Mouse (Mus musculus): ENCODE results near the gene Cdh3. TPM values are rescaled to one million over a fixed set of nuclear protein-coding genes. Genes with fewer than 3 reads are reported as not detected.
"Not testable (repeated sequence)": the region's sequence is repeated elsewhere in the genome, so short reads cannot be mapped to it uniquely, and the experiment has no call there.

Gene Cdh3
- polyA plus RNA-seq, 1 experiment from 2014 or later = 13.2 TPM

- no peaks in the 10 kb centered on the region; the same call in 1 of the 2 replicates for H3K4me1 ChIP-seq (replicated peaks; ENCODE audit: control insufficient read depth, insufficient read depth, low read length)
- ATAC-seq (replicated peaks; ENCODE audit: low FRiP score) (no peak), DNase-seq (ENCODE audit: low spot score) (no peak)
- no peaks in the 10 kb centered on the region for H3K27me3 ChIP-seq (replicated peaks; ENCODE audit: control insufficient read depth, insufficient read depth, low read length)
- no peak overlapping the region for H3K27ac ChIP-seq (ENCODE audit: low read depth, low read length)
- no peak overlapping the region for H3K4me3 ChIP-seq (ENCODE audit: low read depth, low read length)
- no peaks in the 10 kb centered on the region; the same call in 1 of the 2 replicates for H3K9me3 ChIP-seq (ENCODE audit: control insufficient read depth, low read length)
- 61% methylated on average over 11 of the region's 11 CpGs for WGBS
- H3K4me2 ChIP-seq = no peak overlapping the region
- H3K9ac ChIP-seq (ENCODE audit: low read depth, low read length) = no peak overlapping the region
- no peaks in the 10 kb centered on the region for H3K36me3 ChIP-seq (ENCODE audit: control insufficient read depth, insufficient read depth, low read length)
These were observed 74.4 kb downstream of the Cdh3 start for GRCm38 (mm10) chr8:106584942-106585670.

- Histone ChIP-seq H3K4me1 (replicated peaks; ENCODE audit: control insufficient read depth, insufficient read depth, low read length) (no peaks in the 10 kb centered on the region; the same call in 1 of the 2 replicates), H3K9ac (ENCODE audit: low read depth, low read length) (no peak overlapping the region), H3K9me3 (ENCODE audit: control insufficient read depth, low read length) (no peaks in the 10 kb centered on the region; the same call in 1 of the 2 replicates), H3K27me3 (replicated peaks; ENCODE audit: control insufficient read depth, insufficient read depth, low read length) (no peaks in the 10 kb centered on the region), H3K36me3 (ENCODE audit: control insufficient read depth, insufficient read depth, low read length) (no peaks in the 10 kb centered on the region), H3K4me3 (ENCODE audit: low read depth, low read length) (no peak overlapping the region), H3K4me2 (no peak overlapping the region), H3K27ac (ENCODE audit: low read depth, low read length) (no peak overlapping the region)
- WGBS = 53% methylated on average over 3 of the region's 3 CpGs
- no peak for ATAC-seq (replicated peaks; ENCODE audit: low FRiP score)
- no peak for DNase-seq (ENCODE audit: low spot score)
These were observed 75.0 kb downstream of the Cdh3 start for GRCm38 (mm10) chr8:106585671-106586037.

- no peak overlapping the region for H3K9ac ChIP-seq (ENCODE audit: low read depth, low read length)
- H3K4me1 ChIP-seq (replicated peaks; ENCODE audit: control insufficient read depth, insufficient read depth, low read length) = no peaks in the 10 kb centered on the region; the same call in 1 of the 2 replicates
- DNase-seq (ENCODE audit: low spot score) (no peak), ATAC-seq (replicated peaks; ENCODE audit: low FRiP score) (no peak)
- no peaks in the 10 kb centered on the region for H3K36me3 ChIP-seq (ENCODE audit: control insufficient read depth, insufficient read depth, low read length)
- 82% methylated on average over 8 of the region's 8 CpGs for WGBS
- H3K4me3 ChIP-seq (ENCODE audit: low read depth, low read length) = no peak overlapping the region
- no peak overlapping the region for H3K4me2 ChIP-seq
- no peak overlapping the region for H3K27ac ChIP-seq (ENCODE audit: low read depth, low read length)
- H3K9me3 ChIP-seq (ENCODE audit: control insufficient read depth, low read length) = no peaks in the 10 kb centered on the region; the same call in 1 of the 2 replicates
- H3K27me3 ChIP-seq (replicated peaks; ENCODE audit: control insufficient read depth, insufficient read depth, low read length) = no peaks in the 10 kb centered on the region
These were observed 76.2 kb downstream of the Cdh3 start for GRCm38 (mm10) chr8:106586896-106587295.

- H3K27me3 ChIP-seq (replicated peaks; ENCODE audit: control insufficient read depth, insufficient read depth, low read length) = no peaks in the 10 kb centered on the region
- no peak overlapping the region for H3K4me3 ChIP-seq (ENCODE audit: low read depth, low read length)
- H3K4me1 ChIP-seq (replicated peaks; ENCODE audit: control insufficient read depth, insufficient read depth, low read length) = no peaks in the 10 kb centered on the region; the same call in 1 of the 2 replicates
- no peak overlapping the region for H3K9ac ChIP-seq (ENCODE audit: low read depth, low read length)
- no peak for DNase-seq (ENCODE audit: low spot score)
- H3K4me2 ChIP-seq = no peak overlapping the region
- no peaks in the 10 kb centered on the region for H3K36me3 ChIP-seq (ENCODE audit: control insufficient read depth, insufficient read depth, low read length)
- WGBS = 59% methylated on average over 3 of the region's 3 CpGs
- 0 out of 2 replicates have a peak, but pooled peaks have one; percentile 43 for ATAC-seq (replicated peaks; ENCODE audit: low FRiP score)
- no peak overlapping the region for H3K27ac ChIP-seq (ENCODE audit: low read depth, low read length)
- H3K9me3 ChIP-seq (ENCODE audit: control insufficient read depth, low read length) = no peaks in the 10 kb centered on the region
These were observed 78.0 kb downstream of the Cdh3 start for GRCm38 (mm10) chr8:106588443-106589431.

GRCm38 (mm10) chr8:106592458-106592857 lies 81.8 kb downstream of the Cdh3 start:
- no peak for DNase-seq (ENCODE audit: low spot score)
- Histone ChIP-seq H3K9ac (ENCODE audit: low read depth, low read length) (no peak overlapping the region), H3K4me1 (replicated peaks; ENCODE audit: control insufficient read depth, insufficient read depth, low read length) (no peaks in the 10 kb centered on the region), H3K4me3 (ENCODE audit: low read depth, low read length) (no peak overlapping the region), H3K27me3 (replicated peaks; ENCODE audit: control insufficient read depth, insufficient read depth, low read length) (no peaks in the 10 kb centered on the region), H3K27ac (ENCODE audit: low read depth, low read length) (no peak overlapping the region), H3K4me2 (no peak overlapping the region), H3K36me3 (ENCODE audit: control insufficient read depth, insufficient read depth, low read length) (no peaks in the 10 kb centered on the region), H3K9me3 (ENCODE audit: control insufficient read depth, low read length) (no peaks in the 10 kb centered on the region)
- no peak for ATAC-seq (replicated peaks; ENCODE audit: low FRiP score)
- 41% methylated on average over 3 of the region's 3 CpGs for WGBS

DNA sequence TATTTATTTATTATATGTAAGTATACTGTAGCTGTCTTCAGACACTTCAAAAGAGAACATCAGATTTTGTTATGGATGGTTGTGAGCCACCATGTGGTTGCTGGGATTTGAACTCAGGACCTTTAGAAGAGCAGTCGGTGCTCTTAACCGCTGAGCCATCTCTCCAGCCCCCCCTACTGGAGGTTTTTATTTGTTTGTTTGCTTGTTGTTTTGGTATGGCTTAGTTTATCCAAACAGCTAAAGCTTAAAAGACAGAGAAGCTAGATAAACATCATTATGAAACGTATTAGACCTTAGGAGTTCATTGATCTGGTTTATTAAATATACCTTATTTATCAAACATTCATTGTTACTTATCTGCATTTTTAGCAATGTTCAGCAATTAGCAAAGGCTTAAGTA lies 84.9 kb downstream of the Cdh3 start:
- H3K4me3 ChIP-seq (ENCODE audit: low read depth, low read length); ATAC-seq (replicated peaks; ENCODE audit: low FRiP score); H3K27ac ChIP-seq (ENCODE audit: low read depth, low read length); H3K27me3 ChIP-seq (replicated peaks; ENCODE audit: control insufficient read depth, insufficient read depth, low read length); H3K4me2 ChIP-seq; H3K4me1 ChIP-seq (replicated peaks; ENCODE audit: control insufficient read depth, insufficient read depth, low read length); H3K9ac ChIP-seq (ENCODE audit: low read depth, low read length); H3K9me3 ChIP-seq (ENCODE audit: control insufficient read depth, low read length); DNase-seq (ENCODE audit: low spot score); H3K36me3 ChIP-seq (ENCODE audit: control insufficient read depth, insufficient read depth, low read length): not testable (repeated sequence)
- 86% methylated on average over 3 of the region's 3 CpGs for WGBS

DNA sequence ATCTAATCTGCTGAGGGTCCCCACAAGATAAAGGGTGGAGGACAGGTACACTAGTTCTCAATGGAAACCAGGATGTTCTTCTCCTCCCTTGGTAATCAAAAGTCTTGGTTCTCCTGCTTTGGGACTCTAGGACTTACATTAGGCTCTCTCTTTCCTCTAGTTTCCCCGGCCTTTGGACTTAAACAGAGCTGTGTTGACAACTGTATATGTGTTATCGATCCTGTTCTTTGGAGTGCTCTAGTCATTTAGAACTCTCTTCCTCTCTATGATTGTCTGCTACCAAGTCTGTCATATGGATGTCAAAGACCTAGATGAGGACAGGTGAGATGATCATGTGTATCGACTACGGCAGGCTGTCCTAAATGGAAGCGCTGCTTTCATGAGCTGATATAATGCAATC lies 86.4 kb downstream of the Cdh3 start:
- no peak overlapping the region for H3K9ac ChIP-seq (ENCODE audit: low read depth, low read length)
- H3K9me3 ChIP-seq (ENCODE audit: control insufficient read depth, low read length) = no peaks in the 10 kb centered on the region
- WGBS = 86% methylated on average over 5 of the region's 5 CpGs
- no peak overlapping the region for H3K4me3 ChIP-seq (ENCODE audit: low read depth, low read length)
- H3K36me3 ChIP-seq (ENCODE audit: control insufficient read depth, insufficient read depth, low read length) = no peaks in the 10 kb centered on the region
- ATAC-seq (replicated peaks; ENCODE audit: low FRiP score) = no peak
- DNase-seq (ENCODE audit: low spot score) = no peak
- no peaks in the 10 kb centered on the region for H3K4me1 ChIP-seq (replicated peaks; ENCODE audit: control insufficient read depth, insufficient read depth, low read length)
- H3K27ac ChIP-seq (ENCODE audit: low read depth, low read length) = 0 out of 2 replicates have a peak overlapping the region, but pooled peaks have one; percentile 47
- peaks cover 9% of the 10 kb centered on the region for H3K27me3 ChIP-seq (replicated peaks; ENCODE audit: control insufficient read depth, insufficient read depth, low read length)
- H3K4me2 ChIP-seq = no peak overlapping the region

- Histone ChIP-seq H3K4me2 (no peak overlapping the region), H3K4me3 (ENCODE audit: low read depth, low read length) (no peak overlapping the region), H3K27ac (ENCODE audit: low read depth, low read length) (peak overlapping the region; percentile 43), H3K36me3 (ENCODE audit: control insufficient read depth, insufficient read depth, low read length) (no peaks in the 10 kb centered on the region), H3K27me3 (replicated peaks; ENCODE audit: control insufficient read depth, insufficient read depth, low read length) (peaks cover 32% of the 10 kb centered on the region), H3K4me1 (replicated peaks; ENCODE audit: control insufficient read depth, insufficient read depth, low read length) (0 out of 2 replicates have a peak, but pooled peaks cover 10% of the 10 kb centered on the region), H3K9ac (ENCODE audit: low read depth, low read length) (no peak overlapping the region), H3K9me3 (ENCODE audit: control insufficient read depth, low read length) (no peaks in the 10 kb centered on the region)
- WGBS = 35% methylated on average over 7 of the region's 7 CpGs
- ATAC-seq (replicated peaks; ENCODE audit: low FRiP score) = no peak
- DNase-seq (ENCODE audit: low spot score) = no peak
These were observed 88.7 kb downstream of the Cdh3 start for GRCm38 (mm10) chr8:106599265-106599979.
